Comparison of ENCODE assay signal across 9 mouse cellular contexts in the genomic region with DNA sequence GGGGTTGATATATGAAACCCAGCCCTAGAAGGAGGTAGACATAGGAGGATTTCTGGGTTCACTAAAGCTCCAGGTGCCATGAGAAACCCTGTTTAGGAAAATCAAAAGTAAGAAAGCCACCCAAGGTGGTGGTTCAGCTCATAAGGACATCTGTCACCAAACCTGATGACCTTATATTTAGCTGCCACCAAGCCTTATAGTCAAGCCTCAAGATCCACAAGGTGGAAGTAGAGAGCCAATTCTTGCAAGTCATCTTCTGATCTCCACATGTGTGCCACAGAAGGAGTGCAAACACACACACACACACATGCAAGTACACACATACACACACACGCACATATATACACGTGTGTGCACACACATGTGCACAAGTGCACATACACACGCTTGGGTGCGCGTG. TPM values are rescaled to one million over a fixed set of nuclear protein-coding genes. Genes with fewer than 3 reads are reported as not detected.
A peak's percentile ranks its signal among the peaks of the same experiment; 100 is the strongest.
DNase-seq lines count a peak whose midpoint lies in the region; ATAC-seq and TF ChIP-seq lines count a peak whose summit lies in the region.
"Had no signal": no experiment of that assay in that cellular context is flagged by ENCODE, and none has a peak within 500 bp of the region (broad histone marks: within the 10 kb centered on the region; RNA-seq: fewer than 3 reads in every experiment).

No protein-coding gene starts in this region.

- H3K4me1 ChIP-seq in hindbrain, embryonic 14.5 days (replicated peaks; ENCODE audit: control insufficient read depth, insufficient read depth, low read length), result 0 out of 2 replicates have a peak, but pooled peaks cover 4% of the 10 kb centered on the region
- H3K4me1 ChIP-seq in hindbrain, embryonic 12.5 days, result peaks cover 4% of the 10 kb centered on the region
- peaks cover 9 to 22% of the 10 kb centered on the region in 2 experiments for H3K4me1 ChIP-seq in CH12.LX (ENCODE audit: control insufficient read depth in 1 of 2, insufficient read depth in 2 of 2)
- H3K4me1 ChIP-seq in hindbrain, embryonic 16.5 days (ENCODE audit: control insufficient read depth, insufficient read depth, low read depth, low read length), result peaks cover 8% of the 10 kb centered on the region

- peak; percentile 66 for TF ChIP-seq RAD21 in CH12.LX (IDR thresholded peaks at IDR 0.05; ENCODE audit: low read depth, low read length)

- H3K27me3 ChIP-seq in hindbrain, embryonic 14.5 days (ENCODE audit: control insufficient read depth, insufficient read depth, low read length), result no peaks in the 10 kb centered on the region
- H3K27me3 ChIP-seq in hindbrain, embryonic 12.5 days, result no peaks in the 10 kb centered on the region
- H3K27me3 ChIP-seq in CH12.LX (replicated peaks), result no peaks in the 10 kb centered on the region
- H3K27me3 ChIP-seq in hindbrain, embryonic 16.5 days (replicated peaks; ENCODE audit: control insufficient read depth, insufficient read depth, low read length), result no peaks in the 10 kb centered on the region

- dilution Hi-C loops in CH12.LX (cut with MboI; ENCODE audit: extremely low pct_ligation_motif_present, extremely low pct_unique_long_range_greater_than_20kb, low sequenced_read_pairs), result no loop called here

- no peak for ATAC-seq in hindbrain, embryonic 14.5 days (ENCODE audit: low FRiP score)
- no peak for ATAC-seq in hindbrain, embryonic 12.5 days (ENCODE audit: low FRiP score)
- ATAC-seq in hindbrain, embryonic 16.5 days, result no peak

- H3K4me2 ChIP-seq in hindbrain, embryonic 14.5 days (replicated peaks), result no peak overlapping the region
- no peak overlapping the region for H3K4me2 ChIP-seq in hindbrain, embryonic 12.5 days (replicated peaks)
- H3K4me2 ChIP-seq in CH12.LX (ENCODE audit: insufficient read depth, low read depth, poor library complexity, severe bottlenecking), result no peak overlapping the region
- H3K4me2 ChIP-seq in hindbrain, embryonic 16.5 days (ENCODE audit: low read length), result no peak overlapping the region

- no peak for TF ChIP-seq EP300 in CH12.LX (IDR thresholded peaks at IDR 0.05; ENCODE audit: low read length)

- TF ChIP-seq POLR2A in CH12.LX (IDR thresholded peaks at IDR 0.05; ENCODE audit: low read depth, low read length), result no peak

- no peak overlapping the region for H3K9ac ChIP-seq in hindbrain, embryonic 14.5 days
- H3K9ac ChIP-seq in hindbrain, embryonic 12.5 days, result no peak overlapping the region
- no peak overlapping the region for H3K9ac ChIP-seq in CH12.LX (ENCODE audit: insufficient read depth, low read depth)
- no peak overlapping the region for H3K9ac ChIP-seq in hindbrain, embryonic 16.5 days (ENCODE audit: low read depth, low read length)

- TF ChIP-seq CTCF in CH12.LX (conservative IDR thresholded peaks at IDR 0.05 in 1 of 2, IDR thresholded peaks at IDR 0.05 in 1 of 2; ENCODE audit: low read depth in 2 of 2, low read length in 2 of 2), result peak in 1 of 2 experiments; percentile 78; a peak in 3 of 4 replicates

- peak; percentile 42 for DNase-seq in hindbrain, embryonic 14.5 days (ENCODE audit: low spot score)
- DNase-seq in 3T3-L1 (ENCODE audit: low read depth, low spot score), result peak; percentile 44
- DNase-seq in CH12.LX (ENCODE audit: extremely low read depth), result peak; percentile 44
- DNase-seq in embryo, embryonic 11 days, result peak; percentile 36
- no peak for DNase-seq in testis, postnatal 10 days (ENCODE audit: low spot score)
- DNase-seq in left cerebral cortex, postnatal 10 days (ENCODE audit: extremely low spot score in 1 of 2, low spot score in 2 of 2), result no peak
- DNase-seq: cerebellum, adult 11-12 months had no signal

- H3K27ac ChIP-seq in hindbrain, embryonic 14.5 days, result no peak overlapping the region
- H3K27ac ChIP-seq in hindbrain, embryonic 12.5 days, result no peak overlapping the region
- no peak overlapping the region for H3K27ac ChIP-seq in CH12.LX (ENCODE audit: insufficient read depth, low read depth)
- no peak overlapping the region for H3K27ac ChIP-seq in hindbrain, embryonic 16.5 days (ENCODE audit: low read depth, low read length)

- peaks cover 5% of the 10 kb centered on the region for H3K79me2 ChIP-seq in CH12.LX (replicated peaks; ENCODE audit: control insufficient read depth, extremely low read depth, insufficient read depth, poor library complexity, severe bottlenecking)

- H3K36me3 ChIP-seq in hindbrain, embryonic 14.5 days (replicated peaks; ENCODE audit: control insufficient read depth, insufficient read depth), result peaks cover 15% of the 10 kb centered on the region
- peaks cover 16% of the 10 kb centered on the region for H3K36me3 ChIP-seq in hindbrain, embryonic 12.5 days
- H3K36me3 ChIP-seq in CH12.LX (replicated peaks in 1 of 2; ENCODE audit: control insufficient read depth in 1 of 2, insufficient read depth in 1 of 2, low read length in 1 of 2), result peaks cover 6 to 8% of the 10 kb centered on the region in 2 experiments
- H3K36me3 ChIP-seq in hindbrain, embryonic 16.5 days (ENCODE audit: control insufficient read depth, insufficient read depth, low read length), result peaks cover 8% of the 10 kb centered on the region

- no peaks in the 10 kb centered on the region for H3K9me3 ChIP-seq in hindbrain, embryonic 14.5 days (ENCODE audit: control insufficient read depth, low read length)
- no peaks in the 10 kb centered on the region for H3K9me3 ChIP-seq in hindbrain, embryonic 12.5 days (replicated peaks)
- H3K9me3 ChIP-seq in CH12.LX (replicated peaks; ENCODE audit: low read length), result peaks cover 2% of the 10 kb centered on the region
- no peaks in the 10 kb centered on the region for H3K9me3 ChIP-seq in hindbrain, embryonic 16.5 days (ENCODE audit: control insufficient read depth, low read length)

- WGBS in hindbrain, embryonic 14.5 days, result 87% methylated on average over 5 of the region's 5 CpGs
- 86% methylated on average over 5 of the region's 5 CpGs for WGBS in hindbrain, embryonic 12.5 days
- WGBS in hindbrain, embryonic 16.5 days, result 87% methylated on average over 5 of the region's 5 CpGs

- intact Hi-C loops in left cerebral cortex, postnatal 10 days (cut with DNase I), result loop anchor here (5.0 kb wide), 2 partner anchors 80 to 150 kb away; partner anchors contain the start of gene Ndufv2

- in situ Hi-C loops in CH12.LX (cut with MboI; ENCODE audit: low pct_ligation_motif_present, low pct_unique_long_range_greater_than_20kb, low sequenced_read_pairs), result loop anchor here (10.0 kb wide), 1 partner anchor 153 kb away; the partner anchor contains the start of gene Ndufv2

- H3K4me3 ChIP-seq in hindbrain, embryonic 14.5 days (replicated peaks; ENCODE audit: low read length), result no peak overlapping the region
- H3K4me3 ChIP-seq in hindbrain, embryonic 12.5 days, result no peak overlapping the region
- no peak overlapping the region for H3K4me3 ChIP-seq in CH12.LX (replicated peaks in 1 of 3; ENCODE audit: low read depth in 2 of 3, low read length in 2 of 3, poor library complexity in 1 of 3)
- no peak overlapping the region for H3K4me3 ChIP-seq in hindbrain, embryonic 16.5 days (ENCODE audit: low read length)

TF ChIP-seq in CH12.LX, 34 proteins besides CTCF, POLR2A, EP300 and RAD21 (continues in another document):
- TF ChIP-seq BHLHE40 (IDR thresholded peaks at IDR 0.05; ENCODE audit: low read depth, low read length), result 0 out of 2 replicates have a peak, but pooled peaks have one; percentile 25
- 0 out of 2 replicates have a peak, but pooled peaks have one; percentile 68 for TF ChIP-seq MYC (IDR thresholded peaks at IDR 0.05; ENCODE audit: low read depth, low read length)
- TF ChIP-seq PAX5 (IDR thresholded peaks at IDR 0.05; ENCODE audit: low read length), result no peak
- TF ChIP-seq UBTF (IDR thresholded peaks at IDR 0.05; ENCODE audit: low read depth, low read length), result no peak
- TF ChIP-seq JUND (conservative IDR thresholded peaks at IDR 0.05; ENCODE audit: low read depth, low read length), result no peak
- no peak for TF ChIP-seq POLR2AphosphoS2 (IDR thresholded peaks at IDR 0.05; ENCODE audit: low read depth, low read length)
- TF ChIP-seq TBP (conservative IDR thresholded peaks at IDR 0.05; ENCODE audit: low read depth, low read length), result no peak
- TF ChIP-seq NELFE (IDR thresholded peaks at IDR 0.05; ENCODE audit: low read depth, low read length), result no peak
- TF ChIP-seq KAT2A (IDR thresholded peaks at IDR 0.05; ENCODE audit: insufficient replicate concordance, low read length), result no peak
- TF ChIP-seq USF1 (IDR thresholded peaks at IDR 0.05; ENCODE audit: low read depth, low read length), result no peak
- TF ChIP-seq ZC3H11A (IDR thresholded peaks at IDR 0.05; ENCODE audit: low read depth, low read length), result no peak
- no peak for TF ChIP-seq GABPA (IDR thresholded peaks at IDR 0.05; ENCODE audit: insufficient replicate concordance, low read depth, low read length)
- TF ChIP-seq ETS1 (conservative IDR thresholded peaks at IDR 0.05; ENCODE audit: low read depth, low read length), result no peak
- TF ChIP-seq MAZ (IDR thresholded peaks at IDR 0.05; ENCODE audit: low read depth, low read length), result no peak
- TF ChIP-seq SMC3 (IDR thresholded peaks at IDR 0.05; ENCODE audit: low read depth, low read length), result peak; percentile 77
- TF ChIP-seq CHD2 (IDR thresholded peaks at IDR 0.05; ENCODE audit: low read length), result no peak
- no peak for TF ChIP-seq ELF1 (IDR thresholded peaks at IDR 0.05; ENCODE audit: low read depth, low read length)
- TF ChIP-seq MXI1 (IDR thresholded peaks at IDR 0.05; ENCODE audit: low read depth, low read length), result no peak
- TF ChIP-seq E2F4 (IDR thresholded peaks at IDR 0.05; ENCODE audit: insufficient replicate concordance, low read depth, low read length), result no peak
- TF ChIP-seq IRF4 (IDR thresholded peaks at IDR 0.05; ENCODE audit: low read depth, low read length), result no peak
- no peak for TF ChIP-seq JUN (IDR thresholded peaks at IDR 0.05; ENCODE audit: insufficient read depth, low read depth, low read length)
- TF ChIP-seq CHD1 (IDR thresholded peaks at IDR 0.05; ENCODE audit: low read depth, low read length), result no peak
- no peak for TF ChIP-seq RCOR1 (conservative IDR thresholded peaks at IDR 0.05; ENCODE audit: low read depth, low read length)
- TF ChIP-seq MAX (IDR thresholded peaks at IDR 0.05; ENCODE audit: low read length), result peak; percentile 56; the same call in 1 of the 2 replicates
- TF ChIP-seq USF2 (conservative IDR thresholded peaks at IDR 0.05; ENCODE audit: low read depth, low read length), result no peak
- TF ChIP-seq TCF12 (IDR thresholded peaks at IDR 0.05; ENCODE audit: low read depth, low read length), result no peak

RNA-seq across cellular contexts. Expression of gene Twsg1, which starts 1.1 kb away (rescaled TPM):
- polyA plus RNA-seq in hindbrain, embryonic 14.5 days (2014; fragmentation: Nextera tagmentation; extraction: Ambion mirVana), result 66.0 and 71.2 TPM in 2 replicates
- polyA plus RNA-seq in hindbrain, embryonic 12.5 days (2016; fragmentation: Nextera tagmentation; extraction: Ambion mirVana), result 100 and 108 TPM in 2 replicates
- total RNA-seq in CH12.LX (2012; rRNA removed) (17.4 and 18.2 TPM in 2 replicates), CH12.LX (2014; rRNA removed) (12.0 and 12.6 TPM in 2 replicates)
- polyA plus RNA-seq in CH12.LX (2012; ENCODE audit: insufficient read length, low read depth), result 12.5 and 13.4 TPM in 2 replicates
- total RNA-seq in left cerebral cortex, postnatal 10 days (2021), result 10 to 100 TPM; 25.6 to 27.4 TPM
- polyA plus RNA-seq in hindbrain, embryonic 16.5 days (2015; fragmentation: Nextera tagmentation; extraction: Ambion mirVana), result 48.2 and 52.5 TPM in 2 replicates

Comparison
In these comparisons a context has a peak if more than half of its experiments do, and no peak if none do; other contexts are left out.
1. DNase-seq: peak in hindbrain, embryonic 14.5 days (single experiment), 3T3-L1 (single experiment), CH12.LX (single experiment) and embryo, embryonic 11 days (single experiment); none in testis, postnatal 10 days (single experiment) and left cerebral cortex, postnatal 10 days (0 of 2).